Mouse (Mus musculus) embryonic facial prominence, embryonic 12.5 days (tissue): Measurements from ENCODE around the gene Fam118b. TPM values are rescaled to one million over a fixed set of nuclear protein-coding genes. Genes with fewer than 3 reads are reported as not detected.

Source experiments
- ATAC-seq: fragments of 200-750 bp; cut with Nextera tagmentation; 2 replicates; pipeline ENCODE4 v1.8.0; 2017; ENCODE audit not compliant: insufficient number of reproducible peaks, insufficient read depth, low FRiP score, low TSS enrichment
- H3K27ac ChIP-seq: fragments of 300-500 bp; sonication (generic); 2 replicates; pipeline ENCODE4 v1.5.1; 2016; ENCODE audit warnings: mild to moderate bottlenecking
- H3K27me3 ChIP-seq: fragments of 300-500 bp; sonication (generic); 2 replicates; pipeline ENCODE4 v1.6.1; 2016; ENCODE audit warnings: mild to moderate bottlenecking, moderate library complexity
- H3K36me3 ChIP-seq: fragments of 300-500 bp; sonication (generic); 2 replicates; pipeline ENCODE4 v1.6.1; 2016; ENCODE audit warnings: mild to moderate bottlenecking
- H3K4me1 ChIP-seq: fragments of 300-500 bp; sonication (generic); 2 replicates; pipeline ENCODE4 v1.6.1; 2016
- H3K4me2 ChIP-seq: fragments of 300-500 bp; sonication (generic); replicated peaks from 2 replicates; pipeline ENCODE4 v1.6.1; 2016; ENCODE audit warnings: mild to moderate bottlenecking, moderate library complexity
- H3K4me3 ChIP-seq: fragments of 300-500 bp; sonication (generic); 2 replicates; pipeline ENCODE4 v1.5.1; 2016; ENCODE audit warnings: mild to moderate bottlenecking
- H3K9ac ChIP-seq: fragments of 300-500 bp; sonication (generic); 2 replicates; pipeline ENCODE4 v1.6.1; 2016; ENCODE audit warnings: mild to moderate bottlenecking, moderate library complexity
- H3K9me3 ChIP-seq: fragments of 300-500 bp; sonication (generic); 2 replicates; pipeline ENCODE4 v1.6.1; 2016; ENCODE audit warnings: mild to moderate bottlenecking, moderate library complexity
- WGBS: fragments of 180-500 bp; shearing (Covaris S2); methylation state at CpG from one replicate; pipeline ENCODE4 v1.1.7; 2016; 5-methylcytosine and 5-hydroxymethylcytosine counted together
- polyA plus RNA-seq: library from polyadenylated mRNA; unstranded; fragments of >200 nt; fragmentation: Nextera tagmentation; extraction: Ambion mirVana; gene quantifications from 2 replicates; pipeline ENCODE4 v1.2.1, GENCODE M21; 2016

Gene Fam118b
- polyA plus RNA-seq, 1 experiment from 2014 or later: 58.5 TPM

GRCm38 (mm10) chr9:35262418-35262817 is 5.2 kb downstream of the Fam118b start:
- WGBS: 78% methylated on average over 4 of the region's 4 CpGs
- H3K9ac ChIP-seq: no peak overlapping the region
- no peaks in the 10 kb centered on the region for H3K27me3 ChIP-seq
- H3K4me1 ChIP-seq: peaks cover 7% of the 10 kb centered on the region
- no peak overlapping the region for H3K27ac ChIP-seq
- H3K4me2 ChIP-seq: no peak overlapping the region
- H3K36me3 ChIP-seq: no peaks in the 10 kb centered on the region
- H3K4me3 ChIP-seq: no peak overlapping the region
- ATAC-seq: no peak
- no peaks in the 10 kb centered on the region for H3K9me3 ChIP-seq

- 93% methylated on average over 7 of the region's 7 CpGs for WGBS
- H3K4me2 ChIP-seq: no peak overlapping the region
- ATAC-seq: no peak
Measured at GRCm38 (mm10) chr9:35257365-35257764, 10.2 kb downstream of the Fam118b start.

GRCm38 (mm10) chr9:35249476-35249875 is 18.1 kb downstream of the Fam118b start:
- Histone ChIP-seq H3K4me3 (no peak overlapping the region), H3K4me2 (no peak overlapping the region), H3K27ac (0 out of 2 replicates have a peak overlapping the region, but pooled peaks have one; percentile 50), H3K27me3 (no peaks in the 10 kb centered on the region), H3K9ac (no peak overlapping the region), H3K4me1 (peaks cover 11% of the 10 kb centered on the region; the same call in 1 of the 2 replicates), H3K9me3 (no peaks in the 10 kb centered on the region), H3K36me3 (no peaks in the 10 kb centered on the region)
- ATAC-seq: no peak

More at GRCm38 (mm10) chr9:35257365-35257764, 10.2 kb downstream of the Fam118b start:
- no peak overlapping the region for H3K27ac ChIP-seq
- H3K9me3 ChIP-seq: no peaks in the 10 kb centered on the region
- H3K4me1 ChIP-seq: no peaks in the 10 kb centered on the region
- no peaks in the 10 kb centered on the region for H3K27me3 ChIP-seq
- H3K36me3 ChIP-seq: no peaks in the 10 kb centered on the region
- no peak overlapping the region for H3K4me3 ChIP-seq
- no peak overlapping the region for H3K9ac ChIP-seq

GRCm38 (mm10) chr9:35247405-35247804 is 20.2 kb downstream of the Fam118b start:
- Histone ChIP-seq H3K9ac (no peak overlapping the region), H3K4me2 (no peak overlapping the region), H3K36me3 (no peaks in the 10 kb centered on the region), H3K27ac (no peak overlapping the region), H3K4me1 (peaks cover 11% of the 10 kb centered on the region; the same call in 1 of the 2 replicates), H3K27me3 (no peaks in the 10 kb centered on the region), H3K9me3 (no peaks in the 10 kb centered on the region), H3K4me3 (no peak overlapping the region)
- 91% methylated on average over 2 of the region's 2 CpGs for WGBS
- no peak for ATAC-seq

GRCm38 (mm10) chr9:35239734-35240133 is 27.9 kb downstream of the Fam118b start:
- Histone ChIP-seq H3K4me2 (no peak overlapping the region), H3K27me3 (no peaks in the 10 kb centered on the region), H3K4me3 (no peak overlapping the region), H3K36me3 (no peaks in the 10 kb centered on the region; the same call in 1 of the 2 replicates), H3K9me3 (no peaks in the 10 kb centered on the region), H3K9ac (no peak overlapping the region), H3K27ac (no peak overlapping the region), H3K4me1 (no peaks in the 10 kb centered on the region)
- ATAC-seq: no peak
- 59% methylated on average over 1 of the region's 1 CpGs for WGBS

- Histone ChIP-seq H3K27ac (no peak overlapping the region), H3K4me1 (no peaks in the 10 kb centered on the region), H3K4me3 (no peak overlapping the region), H3K9ac (no peak overlapping the region), H3K36me3 (peaks cover 5% of the 10 kb centered on the region; the same call in 1 of the 2 replicates), H3K27me3 (no peaks in the 10 kb centered on the region), H3K4me2 (no peak overlapping the region), H3K9me3 (no peaks in the 10 kb centered on the region)
- 64% methylated on average over 6 of the region's 6 CpGs for WGBS
- ATAC-seq: no peak
Measured at GRCm38 (mm10) chr9:35238915-35239571, 28.6 kb downstream of the Fam118b start.

- H3K27ac ChIP-seq: no peak overlapping the region
- peaks cover 6% of the 10 kb centered on the region; the same call in 1 of the 2 replicates for H3K36me3 ChIP-seq
- H3K27me3 ChIP-seq: no peaks in the 10 kb centered on the region
- WGBS: 91% methylated on average over 1 of the region's 1 CpGs
- H3K9ac ChIP-seq: no peak overlapping the region
- H3K4me1 ChIP-seq: no peaks in the 10 kb centered on the region
- H3K4me3 ChIP-seq: no peak overlapping the region
- H3K9me3 ChIP-seq: no peaks in the 10 kb centered on the region
- H3K4me2 ChIP-seq: no peak overlapping the region
- ATAC-seq: no peak
Measured at GRCm38 (mm10) chr9:35238371-35238770, 29.2 kb downstream of the Fam118b start.

- Histone ChIP-seq H3K4me3 (no peak overlapping the region), H3K27me3 (no peaks in the 10 kb centered on the region), H3K36me3 (peaks cover 15% of the 10 kb centered on the region; the same call in 1 of the 2 replicates), H3K4me1 (no peaks in the 10 kb centered on the region), H3K9me3 (no peaks in the 10 kb centered on the region), H3K9ac (no peak overlapping the region), H3K4me2 (no peak overlapping the region), H3K27ac (no peak overlapping the region)
- ATAC-seq: no peak
- 69% methylated on average over 3 of the region's 3 CpGs for WGBS
Measured at GRCm38 (mm10) chr9:35235996-35236395, 31.6 kb downstream of the Fam118b start.

- Histone ChIP-seq H3K27ac (no peak overlapping the region), H3K4me3 (no peak overlapping the region), H3K27me3 (no peaks in the 10 kb centered on the region), H3K36me3 (peaks cover 27% of the 10 kb centered on the region), H3K4me2 (no peak overlapping the region), H3K4me1 (no peaks in the 10 kb centered on the region), H3K9me3 (no peaks in the 10 kb centered on the region), H3K9ac (no peak overlapping the region)
- WGBS: 89% methylated on average over 3 of the region's 3 CpGs
- no peak for ATAC-seq
Measured at GRCm38 (mm10) chr9:35228671-35229070, 38.9 kb downstream of the Fam118b start.

- ATAC-seq: no peak
- no peak overlapping the region for H3K9ac ChIP-seq
- no peak overlapping the region for H3K27ac ChIP-seq
- WGBS: 94% methylated on average over 3 of the region's 3 CpGs
- H3K4me3 ChIP-seq: no peak overlapping the region
- H3K36me3 ChIP-seq: peaks cover 34% of the 10 kb centered on the region
- no peak overlapping the region for H3K4me2 ChIP-seq
- no peaks in the 10 kb centered on the region for H3K9me3 ChIP-seq
- H3K4me1 ChIP-seq: no peaks in the 10 kb centered on the region
- no peaks in the 10 kb centered on the region for H3K27me3 ChIP-seq
Measured at GRCm38 (mm10) chr9:35223466-35223865, 44.1 kb downstream of the Fam118b start.

GRCm38 (mm10) chr9:35217963-35218362 is 49.6 kb downstream of the Fam118b start:
- Histone ChIP-seq H3K9ac (no peak overlapping the region), H3K4me2 (no peak overlapping the region), H3K36me3 (peaks cover 57% of the 10 kb centered on the region), H3K27me3 (no peaks in the 10 kb centered on the region), H3K27ac (no peak overlapping the region), H3K4me1 (no peaks in the 10 kb centered on the region), H3K9me3 (no peaks in the 10 kb centered on the region), H3K4me3 (no peak overlapping the region)
- ATAC-seq: no peak
- 69% methylated on average over 1 of the region's 1 CpGs for WGBS
